Mouse (Mus musculus): Measurements from ENCODE around the gene Nek7. TPM values are rescaled to one million over a fixed set of nuclear protein-coding genes. Genes with fewer than 3 reads are reported as not detected.

Gene Nek7
- polyA plus RNA-seq, 1 experiment from 2014 or later = 53.9 TPM

- Histone ChIP-seq H3K4me1 (replicated peaks) (peaks cover 27% of the 10 kb centered on the region), H3K9ac (no peak overlapping the region), H3K27ac (ENCODE audit: poor library complexity, severe bottlenecking) (peak overlapping the region; percentile 29; the same call in 1 of the 2 replicates), H3K9me3 (replicated peaks) (no peaks in the 10 kb centered on the region), H3K4me2 (peak overlapping the region; percentile 30; the same call in 1 of the 2 replicates), H3K36me3 (no peaks in the 10 kb centered on the region), H3K4me3 (no peak overlapping the region), H3K27me3 (replicated peaks) (no peaks in the 10 kb centered on the region)
- WGBS = 78% methylated on average over 7 of the region's 7 CpGs
- no peak for ATAC-seq (ENCODE audit: insufficient number of reproducible peaks, low FRiP score)
Observed at GRCm38 (mm10) chr1:138607862-138608261, 12.1 kb downstream of the Nek7 start.

DNA sequence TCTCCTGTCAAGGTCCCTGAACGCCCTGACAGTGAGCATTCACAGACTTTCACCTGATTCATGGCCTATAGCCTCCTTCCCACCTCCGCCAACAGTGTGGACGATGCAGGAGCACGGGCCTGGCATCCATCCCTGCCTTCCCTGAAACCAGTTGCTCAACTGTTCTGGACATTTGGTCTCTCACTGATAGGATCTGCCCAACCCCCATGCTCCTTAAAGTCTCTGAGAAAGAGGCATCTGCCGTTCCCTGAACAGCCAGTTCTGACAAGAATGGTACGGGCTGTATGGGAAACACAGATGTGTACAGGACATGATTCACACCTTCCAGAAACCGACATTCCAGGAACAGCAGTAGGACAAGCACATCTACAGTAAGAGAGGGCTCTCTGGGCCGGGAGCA, 13.2 kb downstream of the Nek7 start:
- Histone ChIP-seq H3K4me1 (replicated peaks) (peaks cover 25% of the 10 kb centered on the region), H3K4me3 (no peak overlapping the region), H3K9ac (no peak overlapping the region), H3K4me2 (no peak overlapping the region), H3K27me3 (replicated peaks) (no peaks in the 10 kb centered on the region), H3K36me3 (no peaks in the 10 kb centered on the region), H3K27ac (ENCODE audit: poor library complexity, severe bottlenecking) (0 out of 2 replicates have a peak overlapping the region, but pooled peaks have one; percentile 14), H3K9me3 (replicated peaks) (no peaks in the 10 kb centered on the region)
- ATAC-seq (ENCODE audit: insufficient number of reproducible peaks, low FRiP score) = no peak
- WGBS = 55% methylated on average over 8 of the region's 8 CpGs

GRCm38 (mm10) chr1:138604736-138605135, 15.2 kb downstream of the Nek7 start:
- Histone ChIP-seq H3K9ac (no peak overlapping the region), H3K4me1 (replicated peaks) (peaks cover 25% of the 10 kb centered on the region), H3K27ac (ENCODE audit: poor library complexity, severe bottlenecking) (no peak overlapping the region), H3K27me3 (replicated peaks) (no peaks in the 10 kb centered on the region), H3K4me2 (no peak overlapping the region), H3K9me3 (replicated peaks) (no peaks in the 10 kb centered on the region), H3K36me3 (no peaks in the 10 kb centered on the region), H3K4me3 (no peak overlapping the region)
- WGBS = 56% methylated on average over 2 of the region's 2 CpGs
- no peak for ATAC-seq (ENCODE audit: insufficient number of reproducible peaks, low FRiP score)

- Histone ChIP-seq H3K9me3 (replicated peaks) (no peaks in the 10 kb centered on the region), H3K4me3 (no peak overlapping the region), H3K9ac (no peak overlapping the region), H3K27ac (ENCODE audit: poor library complexity, severe bottlenecking) (no peak overlapping the region), H3K4me2 (no peak overlapping the region), H3K4me1 (replicated peaks) (peaks cover 21% of the 10 kb centered on the region), H3K36me3 (no peaks in the 10 kb centered on the region), H3K27me3 (replicated peaks) (no peaks in the 10 kb centered on the region)
- no peak for ATAC-seq (ENCODE audit: insufficient number of reproducible peaks, low FRiP score)
- 94% methylated on average over 4 of the region's 4 CpGs for WGBS
Observed at GRCm38 (mm10) chr1:138603974-138604373, 16.0 kb downstream of the Nek7 start.

- WGBS = 93% methylated on average over 11 of the region's 11 CpGs
- Histone ChIP-seq H3K9me3 (replicated peaks) (no peaks in the 10 kb centered on the region), H3K4me3 (no peak overlapping the region), H3K4me1 (replicated peaks) (peaks cover 16% of the 10 kb centered on the region), H3K27me3 (replicated peaks) (no peaks in the 10 kb centered on the region), H3K4me2 (no peak overlapping the region), H3K27ac (ENCODE audit: poor library complexity, severe bottlenecking) (peak overlapping the region; percentile 9; the same call in 1 of the 2 replicates), H3K9ac (no peak overlapping the region), H3K36me3 (peaks cover 3% of the 10 kb centered on the region; the same call in 1 of the 2 replicates)
- ATAC-seq (ENCODE audit: insufficient number of reproducible peaks, low FRiP score) = no peak
Observed at GRCm38 (mm10) chr1:138598087-138598486, 21.9 kb downstream of the Nek7 start.

- 0 out of 2 replicates have a peak, but pooled peaks cover 3% of the 10 kb centered on the region for H3K9me3 ChIP-seq (replicated peaks)
- H3K4me3 ChIP-seq = no peak overlapping the region
- H3K36me3 ChIP-seq = peaks cover 3% of the 10 kb centered on the region; the same call in 1 of the 2 replicates
- no peaks in the 10 kb centered on the region for H3K27me3 ChIP-seq (replicated peaks)
- peaks cover 16% of the 10 kb centered on the region for H3K4me1 ChIP-seq (replicated peaks)
- ATAC-seq (ENCODE audit: insufficient number of reproducible peaks, low FRiP score) = no peak
- no peak overlapping the region for H3K4me2 ChIP-seq
- no peak overlapping the region for H3K9ac ChIP-seq
- peak overlapping the region; percentile 20; the same call in 1 of the 2 replicates for H3K27ac ChIP-seq (ENCODE audit: poor library complexity, severe bottlenecking)
- WGBS = 54% methylated on average over 4 of the region's 4 CpGs
Observed at GRCm38 (mm10) chr1:138596127-138596706, 23.7 kb downstream of the Nek7 start.

DNA sequence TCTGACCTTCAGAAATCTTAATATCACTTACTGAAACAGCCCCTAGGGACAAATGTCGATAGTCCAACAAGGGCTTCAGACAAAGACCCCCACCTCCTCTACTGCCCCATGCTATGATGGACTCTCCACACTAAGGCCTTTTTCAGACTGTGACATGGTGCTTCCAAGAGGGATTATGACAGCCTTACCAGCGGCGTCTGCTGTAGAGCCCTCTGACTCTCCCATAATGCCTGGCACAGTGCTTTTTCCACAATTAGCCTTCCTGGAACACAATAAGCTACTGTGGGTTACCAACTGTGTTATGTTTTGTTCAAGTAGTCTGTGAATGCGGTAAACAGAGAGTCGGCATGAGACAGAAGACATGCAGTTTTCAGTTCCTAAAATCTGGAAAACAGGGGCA, 25.0 kb downstream of the Nek7 start:
- 0 out of 2 replicates have a peak, but pooled peaks cover 3% of the 10 kb centered on the region for H3K9me3 ChIP-seq (replicated peaks)
- 83% methylated on average over 5 of the region's 5 CpGs for WGBS
- no peak overlapping the region for H3K4me2 ChIP-seq
- H3K27me3 ChIP-seq (replicated peaks) = no peaks in the 10 kb centered on the region
- H3K9ac ChIP-seq = no peak overlapping the region
- ATAC-seq (ENCODE audit: insufficient number of reproducible peaks, low FRiP score) = no peak
- H3K4me3 ChIP-seq = no peak overlapping the region
- peaks cover 16% of the 10 kb centered on the region for H3K4me1 ChIP-seq (replicated peaks)
- H3K36me3 ChIP-seq = peaks cover 5% of the 10 kb centered on the region
- no peak overlapping the region for H3K27ac ChIP-seq (ENCODE audit: poor library complexity, severe bottlenecking)

DNA sequence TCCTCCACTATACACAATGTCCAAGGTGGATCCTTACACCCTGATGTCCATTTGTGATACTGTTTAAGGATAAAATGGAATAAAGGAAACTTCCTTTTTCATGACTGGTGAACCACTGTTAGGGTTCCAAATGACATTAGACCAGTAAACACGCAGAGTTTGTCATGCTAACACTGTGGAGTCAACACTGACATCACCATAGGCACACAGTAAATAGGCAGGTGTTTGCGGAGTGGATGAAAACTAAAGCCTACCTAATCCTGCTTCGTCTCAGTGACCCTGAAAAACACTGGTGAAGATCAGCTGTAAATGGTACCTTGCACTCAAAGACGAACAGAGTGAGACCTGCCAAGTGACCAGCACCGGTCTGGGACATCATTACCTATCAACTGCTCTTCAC, 26.0 kb downstream of the Nek7 start:
- Histone ChIP-seq H3K9me3 (replicated peaks) (0 out of 2 replicates have a peak, but pooled peaks cover 3% of the 10 kb centered on the region), H3K27me3 (replicated peaks) (no peaks in the 10 kb centered on the region), H3K27ac (ENCODE audit: poor library complexity, severe bottlenecking) (no peak overlapping the region), H3K36me3 (peaks cover 5% of the 10 kb centered on the region), H3K4me3 (no peak overlapping the region), H3K9ac (no peak overlapping the region), H3K4me2 (no peak overlapping the region), H3K4me1 (replicated peaks) (peaks cover 16% of the 10 kb centered on the region)
- no peak for ATAC-seq (ENCODE audit: insufficient number of reproducible peaks, low FRiP score)
- WGBS = 86% methylated on average over 5 of the region's 5 CpGs

- Histone ChIP-seq H3K27me3 (replicated peaks) (no peaks in the 10 kb centered on the region), H3K4me3 (no peak overlapping the region), H3K4me1 (replicated peaks) (peaks cover 13% of the 10 kb centered on the region; the same call in 1 of the 2 replicates), H3K4me2 (no peak overlapping the region), H3K9ac (no peak overlapping the region), H3K27ac (ENCODE audit: poor library complexity, severe bottlenecking) (no peak overlapping the region), H3K9me3 (replicated peaks) (0 out of 2 replicates have a peak, but pooled peaks cover 3% of the 10 kb centered on the region), H3K36me3 (peaks cover 5% of the 10 kb centered on the region)
- ATAC-seq (ENCODE audit: insufficient number of reproducible peaks, low FRiP score) = no peak
- WGBS = 79% methylated on average over 4 of the region's 4 CpGs
Observed at GRCm38 (mm10) chr1:138592466-138592865, 27.5 kb downstream of the Nek7 start.

DNA sequence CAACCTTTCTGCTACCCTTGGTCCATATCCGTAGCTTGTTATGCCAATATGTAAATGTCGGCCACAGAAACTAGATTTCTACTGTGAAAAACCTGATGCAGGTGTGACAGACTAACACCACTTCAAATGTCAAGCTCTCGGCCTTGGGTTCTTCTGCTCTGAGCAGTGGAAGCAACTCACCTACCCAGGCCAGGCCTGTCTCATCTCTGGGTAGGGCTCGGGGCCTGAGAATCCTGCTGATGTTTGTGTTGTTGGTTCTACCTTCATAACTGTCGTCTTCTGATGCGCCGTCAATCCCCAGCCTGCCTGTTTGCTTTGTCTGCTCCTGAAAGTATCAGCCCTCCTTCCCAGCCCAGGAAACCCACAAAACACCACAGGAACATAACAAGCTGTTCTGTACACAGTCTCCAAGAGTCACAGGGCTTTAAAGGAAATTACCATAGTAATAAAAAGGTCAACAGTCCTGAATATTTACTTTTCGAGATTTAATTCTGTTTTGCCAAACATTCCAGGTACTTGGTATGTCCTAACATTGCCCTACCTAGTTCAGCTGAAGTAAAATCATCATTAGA, 29.4 kb downstream of the Nek7 start:
- ATAC-seq (ENCODE audit: insufficient number of reproducible peaks, low FRiP score) = no peak
- no peak overlapping the region for H3K27ac ChIP-seq (ENCODE audit: poor library complexity, severe bottlenecking)
- WGBS = 92% methylated on average over 8 of the region's 8 CpGs

DNA sequence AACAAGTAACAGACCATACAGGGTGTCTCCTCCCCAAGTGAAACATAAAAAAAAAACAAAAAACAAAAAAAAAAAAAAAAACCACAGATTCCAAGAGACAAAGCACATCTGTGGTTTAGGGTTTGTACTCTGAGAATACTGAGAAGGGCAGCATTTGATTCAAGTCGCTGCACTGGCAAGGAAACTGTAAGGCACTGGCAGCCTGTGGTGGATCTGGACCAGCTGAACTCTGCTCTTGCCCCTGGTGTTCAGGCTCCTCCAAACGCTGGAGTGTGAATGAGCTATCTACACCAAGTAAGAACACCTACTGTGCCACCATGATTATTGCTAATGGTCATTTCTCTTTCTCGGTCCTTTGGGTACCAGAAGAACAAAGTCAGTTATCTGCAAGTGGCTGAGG, 30.8 kb downstream of the Nek7 start:
- Histone ChIP-seq H3K9ac (no peak overlapping the region), H3K9me3 (replicated peaks) (0 out of 2 replicates have a peak, but pooled peaks cover 3% of the 10 kb centered on the region), H3K4me2 (no peak overlapping the region), H3K27me3 (replicated peaks) (no peaks in the 10 kb centered on the region), H3K36me3 (peaks cover 2% of the 10 kb centered on the region), H3K27ac (ENCODE audit: poor library complexity, severe bottlenecking) (no peak overlapping the region), H3K4me3 (no peak overlapping the region), H3K4me1 (replicated peaks) (peaks cover 5% of the 10 kb centered on the region; the same call in 1 of the 2 replicates)
- no peak for ATAC-seq (ENCODE audit: insufficient number of reproducible peaks, low FRiP score)
- 65% methylated on average over 3 of the region's 3 CpGs for WGBS

More for the DNA sequence above, 29.4 kb downstream of the Nek7 start:
- peaks cover 8% of the 10 kb centered on the region; the same call in 1 of the 2 replicates for H3K4me1 ChIP-seq (replicated peaks)
- H3K4me3 ChIP-seq = no peak overlapping the region
- 0 out of 2 replicates have a peak, but pooled peaks cover 3% of the 10 kb centered on the region for H3K9me3 ChIP-seq (replicated peaks)
- H3K9ac ChIP-seq = no peak overlapping the region
- H3K36me3 ChIP-seq = peaks cover 5% of the 10 kb centered on the region
- H3K4me2 ChIP-seq = no peak overlapping the region
- H3K27me3 ChIP-seq (replicated peaks) = no peaks in the 10 kb centered on the region
